ENCODE assay signal across 34 mouse cellular contexts in genomic region chr15:91178656-91179314, GRCm38 (mm10). TPM values are rescaled to one million over a fixed set of nuclear protein-coding genes. Genes with fewer than 3 reads are reported as not detected.
DNase-seq lines count a peak whose midpoint lies in the region; ATAC-seq and TF ChIP-seq lines count a peak whose summit lies in the region.
"Had no signal": no experiment of that assay in that cellular context is flagged by ENCODE, and none has a peak within 500 bp of the region (broad histone marks: within the 10 kb centered on the region; RNA-seq: fewer than 3 reads in every experiment).

No protein-coding gene starts in this region.

- peak; percentile 77 for ATAC-seq in liver, postnatal 0 days
- ATAC-seq in liver, embryonic 12.5 days = no peak
- no peak for ATAC-seq in midbrain, embryonic 11.5 days (ENCODE audit: low FRiP score)
- no peak for ATAC-seq in hindbrain, embryonic 14.5 days (ENCODE audit: low FRiP score)
- ATAC-seq: CD4-positive, CD25-positive, alpha-beta regulatory T cell, adult 4 months; forebrain, embryonic 13.5 days; intestine, embryonic 16.5 days had no signal

- 0 out of 2 replicates have a peak overlapping the region, but pooled peaks have one; percentile 22 for H3K4me2 ChIP-seq in liver, postnatal 0 days (ENCODE audit: low read depth, low read length)
- no peak overlapping the region for H3K4me2 ChIP-seq in liver, embryonic 12.5 days
- no peak overlapping the region for H3K4me2 ChIP-seq in midbrain, embryonic 11.5 days
- H3K4me2 ChIP-seq in hindbrain, embryonic 14.5 days (replicated peaks) = no peak overlapping the region
- H3K4me2 ChIP-seq: forebrain, embryonic 13.5 days; heart, embryonic 15.5 days; hindbrain, embryonic 12.5 days; liver, embryonic 13.5 days; midbrain, embryonic 12.5 days; stomach, embryonic 15.5 days had no signal

- no peaks in the 10 kb centered on the region for H3K27me3 ChIP-seq in liver, postnatal 0 days (ENCODE audit: insufficient read depth, low read length)
- H3K27me3 ChIP-seq in liver, embryonic 12.5 days (replicated peaks) = no peaks in the 10 kb centered on the region
- H3K27me3 ChIP-seq in midbrain, embryonic 11.5 days (ENCODE audit: control insufficient read depth, insufficient read depth, low read length) = no peaks in the 10 kb centered on the region
- H3K27me3 ChIP-seq in midbrain, embryonic 10.5 days (ENCODE audit: low read depth, poor library complexity, severe bottlenecking) = no peaks in the 10 kb centered on the region
- no peaks in the 10 kb centered on the region for H3K27me3 ChIP-seq in hindbrain, embryonic 14.5 days (ENCODE audit: control insufficient read depth, insufficient read depth, low read length)
- H3K27me3 ChIP-seq: forebrain, embryonic 13.5 days; heart, embryonic 15.5 days; hindbrain, embryonic 12.5 days; liver, embryonic 13.5 days; midbrain, embryonic 12.5 days; stomach, embryonic 15.5 days had no signal

- H3K27ac ChIP-seq in liver, postnatal 0 days (ENCODE audit: low read depth) = peak overlapping the region; percentile 85
- H3K27ac ChIP-seq in liver, embryonic 12.5 days = no peak overlapping the region; the same call in 1 of the 2 replicates
- H3K27ac ChIP-seq in midbrain, embryonic 11.5 days (ENCODE audit: low read depth, low read length) = no peak overlapping the region
- no peak overlapping the region for H3K27ac ChIP-seq in midbrain, embryonic 10.5 days (replicated peaks)
- peak overlapping the region; percentile 72 for H3K27ac ChIP-seq in macrophage
- no peak overlapping the region for H3K27ac ChIP-seq in hindbrain, embryonic 14.5 days
- H3K27ac ChIP-seq: forebrain, embryonic 13.5 days; heart, embryonic 10.5 days; heart, embryonic 15.5 days; hindbrain, embryonic 12.5 days; kidney, postnatal 0 days; midbrain, embryonic 12.5 days; stomach, embryonic 15.5 days had no signal

- peaks cover 13% of the 10 kb centered on the region for H3K4me1 ChIP-seq in liver, postnatal 0 days (ENCODE audit: insufficient read depth)
- H3K4me1 ChIP-seq in liver, embryonic 12.5 days = no peaks in the 10 kb centered on the region
- peaks cover 3% of the 10 kb centered on the region; the same call in 1 of the 2 replicates for H3K4me1 ChIP-seq in midbrain, embryonic 11.5 days (ENCODE audit: control insufficient read depth, insufficient read depth, low read length)
- H3K4me1 ChIP-seq in midbrain, embryonic 10.5 days = peaks cover 13% of the 10 kb centered on the region
- no peaks in the 10 kb centered on the region for H3K4me1 ChIP-seq in hindbrain, embryonic 14.5 days (replicated peaks; ENCODE audit: control insufficient read depth, insufficient read depth, low read length)
- H3K4me1 ChIP-seq: heart, embryonic 10.5 days; heart, embryonic 15.5 days; liver, embryonic 13.5 days; stomach, embryonic 15.5 days had no signal

- TF ChIP-seq CTCF in liver, postnatal 0 days (IDR thresholded peaks at IDR 0.05; ENCODE audit: low read depth) = no peak

- no peak overlapping the region for H3K4me3 ChIP-seq in liver, postnatal 0 days (ENCODE audit: low read depth, low read length)
- H3K4me3 ChIP-seq in liver, embryonic 12.5 days = no peak overlapping the region
- no peak overlapping the region for H3K4me3 ChIP-seq in midbrain, embryonic 11.5 days (ENCODE audit: low read depth, low read length)
- no peak overlapping the region for H3K4me3 ChIP-seq in midbrain, embryonic 10.5 days
- no peak overlapping the region for H3K4me3 ChIP-seq in macrophage (ENCODE audit: inconsistent target)
- H3K4me3 ChIP-seq in hindbrain, embryonic 14.5 days (replicated peaks; ENCODE audit: low read length) = no peak overlapping the region
- H3K4me3 ChIP-seq: forebrain, embryonic 13.5 days; heart, embryonic 10.5 days; heart, embryonic 15.5 days; hindbrain, embryonic 12.5 days; liver, embryonic 13.5 days; midbrain, embryonic 12.5 days; stomach, embryonic 15.5 days had no signal

- TF ChIP-seq EP300 in liver, postnatal 0 days (IDR thresholded peaks at IDR 0.05; ENCODE audit: low read depth) = peak; percentile 70

- H3K79me2 ChIP-seq in macrophage (ENCODE audit: inconsistent target) = no peaks in the 10 kb centered on the region

- H3K9ac ChIP-seq in liver, postnatal 0 days (replicated peaks) = no peak overlapping the region
- no peak overlapping the region for H3K9ac ChIP-seq in liver, embryonic 12.5 days
- no peak overlapping the region for H3K9ac ChIP-seq in midbrain, embryonic 11.5 days (ENCODE audit: low read length)
- no peak overlapping the region for H3K9ac ChIP-seq in hindbrain, embryonic 14.5 days
- H3K9ac ChIP-seq: forebrain, embryonic 13.5 days; heart, embryonic 15.5 days; hindbrain, embryonic 12.5 days; liver, embryonic 13.5 days; midbrain, embryonic 12.5 days; stomach, embryonic 15.5 days had no signal

- WGBS in liver, postnatal 0 days (ENCODE audit: insufficient replicate concordance) = 28% methylated on average over 9 of the region's 9 CpGs
- 40% methylated on average over 9 of the region's 9 CpGs for WGBS in liver, embryonic 12.5 days (ENCODE audit: insufficient replicate concordance)
- WGBS in midbrain, embryonic 11.5 days = 89% methylated on average over 9 of the region's 9 CpGs
- WGBS in midbrain, embryonic 10.5 days = 86% methylated on average over 9 of the region's 9 CpGs
- WGBS in macrophage (ENCODE audit: missing documents) = 12% methylated on average over 9 of the region's 9 CpGs
- WGBS in hindbrain, embryonic 14.5 days = 87% methylated on average over 9 of the region's 9 CpGs

- peaks cover 14% of the 10 kb centered on the region for H3K36me3 ChIP-seq in liver, postnatal 0 days (replicated peaks; ENCODE audit: insufficient read depth, low read length)
- H3K36me3 ChIP-seq in liver, embryonic 12.5 days = no peaks in the 10 kb centered on the region
- peaks cover 9% of the 10 kb centered on the region for H3K36me3 ChIP-seq in midbrain, embryonic 11.5 days (ENCODE audit: control insufficient read depth, insufficient read depth, low read length)
- peaks cover 81% of the 10 kb centered on the region for H3K36me3 ChIP-seq in midbrain, embryonic 10.5 days
- no peaks in the 10 kb centered on the region for H3K36me3 ChIP-seq in macrophage (ENCODE audit: inconsistent target)
- H3K36me3 ChIP-seq in hindbrain, embryonic 14.5 days (replicated peaks; ENCODE audit: control insufficient read depth, insufficient read depth) = no peaks in the 10 kb centered on the region
- H3K36me3 ChIP-seq: heart, embryonic 10.5 days; heart, embryonic 15.5 days; hindbrain, embryonic 12.5 days; liver, embryonic 13.5 days; stomach, embryonic 15.5 days had no signal

- H3K9me3 ChIP-seq in liver, postnatal 0 days (ENCODE audit: low read length) = no peaks in the 10 kb centered on the region
- no peaks in the 10 kb centered on the region for H3K9me3 ChIP-seq in liver, embryonic 12.5 days (replicated peaks)
- H3K9me3 ChIP-seq in midbrain, embryonic 11.5 days (ENCODE audit: control insufficient read depth, low read length) = no peaks in the 10 kb centered on the region
- H3K9me3 ChIP-seq in midbrain, embryonic 10.5 days (replicated peaks) = no peaks in the 10 kb centered on the region
- no peaks in the 10 kb centered on the region for H3K9me3 ChIP-seq in hindbrain, embryonic 14.5 days (ENCODE audit: control insufficient read depth, low read length)
- H3K9me3 ChIP-seq: forebrain, embryonic 13.5 days; heart, embryonic 10.5 days; heart, embryonic 15.5 days; hindbrain, embryonic 12.5 days; liver, embryonic 13.5 days; midbrain, embryonic 12.5 days; stomach, embryonic 15.5 days had no signal

- no peak for DNase-seq in liver, postnatal 0 days
- DNase-seq in midbrain, embryonic 11.5 days (ENCODE audit: low spot score, missing footprints) = peak; percentile 69
- no peak for DNase-seq in midbrain, embryonic 10.5 days (ENCODE audit: low spot score)
- no peak for DNase-seq in layer of hippocampus, adult 9-10 months (ENCODE audit: low spot score)
- no peak for DNase-seq in T-cell, adult 2 months (ENCODE audit: low spot score)
- DNase-seq in hindbrain, embryonic 14.5 days (ENCODE audit: low spot score) = no peak
- DNase-seq: adrenal gland, postnatal 25 days; cerebellum, adult 2 months; cerebellum, postnatal 14 days; gastrocnemius, postnatal 10 days; kidney, adult 8-10 months; layer of hippocampus, adult 9-11 months; liver, embryonic 13.5 days; lung, postnatal 4 days; right cerebral cortex, postnatal 25 days had no signal

RNA-seq across cellular contexts. Expression of gene Abcd2, which starts 12.8 kb away (rescaled TPM):
- 49.7 and 55.2 TPM in 2 replicates for polyA plus RNA-seq in liver, postnatal 0 days (2015; fragmentation: Nextera tagmentation; extraction: Ambion mirVana)
- polyA plus RNA-seq in liver, embryonic 12.5 days (2016; fragmentation: Nextera tagmentation; extraction: Ambion mirVana) = 1.7 and 1.9 TPM in 2 replicates
- 32.5 and 36.2 TPM in 2 replicates for polyA plus RNA-seq in midbrain, embryonic 11.5 days (2014; fragmentation: Nextera tagmentation; extraction: Ambion mirVana)
- polyA plus RNA-seq in midbrain, embryonic 10.5 days (2016; fragmentation: Nextera tagmentation; extraction: Ambion mirVana) = 24.8 and 30.2 TPM in 2 replicates
- total RNA-seq in macrophage (2018; cell fraction: chromatin; rRNA removed) = 10 to 100 TPM in 4 of 26 experiments, 1 to 10 TPM in 14, under 1 TPM in 6, not detected in 2; 0.25 to 25.9 (median 4.7) TPM
- 10 to 100 TPM in 8 of 26 experiments, 1 to 10 TPM in 18; 1.0 to 14.2 (median 4.3) TPM for total RNA-seq in macrophage (2018; cell fraction: cytosol; rRNA removed)
- total RNA-seq in macrophage (2018; cell fraction: nucleus; rRNA removed) = 10 to 100 TPM in 2 of 26 experiments, 1 to 10 TPM in 24; 1.0 to 27.8 (median 3.2) TPM
- polyA plus RNA-seq in macrophage (2018) = 4.1 to 12.9 TPM (median 10.1 TPM) in 3 replicates
- polyA plus RNA-seq in hindbrain, embryonic 14.5 days (2014; fragmentation: Nextera tagmentation; extraction: Ambion mirVana) = 7.0 and 7.6 TPM in 2 replicates

RNA-seq across cellular contexts. Expression of gene CN725425, which starts 20.5 kb away (rescaled TPM):
- 0.07 TPM in 1 of 2 replicates, not detected in the other for polyA plus RNA-seq in liver, postnatal 0 days (2015; fragmentation: Nextera tagmentation; extraction: Ambion mirVana)
- polyA plus RNA-seq in liver, embryonic 12.5 days (2016; fragmentation: Nextera tagmentation; extraction: Ambion mirVana) = not detected in 2 replicates
- polyA plus RNA-seq in midbrain, embryonic 11.5 days (2014; fragmentation: Nextera tagmentation; extraction: Ambion mirVana) = not detected in 2 replicates
- polyA plus RNA-seq in midbrain, embryonic 10.5 days (2016; fragmentation: Nextera tagmentation; extraction: Ambion mirVana) = not detected in 2 replicates
- total RNA-seq in macrophage (2018; cell fraction: chromatin; rRNA removed) = not detected
- total RNA-seq in macrophage (2018; cell fraction: cytosol; rRNA removed) = not detected
- total RNA-seq in macrophage (2018; cell fraction: nucleus; rRNA removed) = not detected
- not detected in 3 replicates for polyA plus RNA-seq in macrophage (2018)
- polyA plus RNA-seq in hindbrain, embryonic 14.5 days (2014; fragmentation: Nextera tagmentation; extraction: Ambion mirVana) = 0.14 TPM in 1 of 2 replicates, not detected in the other
- total RNA-seq: adrenal gland, adult 18-20 months; adrenal gland, postnatal 25 days had no signal
- polyA plus RNA-seq: brain, embryonic 14.5 days; CD4-positive, CD25-positive, alpha-beta regulatory T cell, adult 4 months; embryonic facial prominence, embryonic 11.5 days; forebrain, embryonic 13.5 days; gonadal fat pad, adult 2 months; heart, embryonic 15.5 days; hindbrain, embryonic 12.5 days; intestine, embryonic 16.5 days; kidney, postnatal 0 days; large intestine, adult 2 months; limb, embryonic 11.5 days; liver, embryonic 13.5 days; midbrain, embryonic 12.5 days; neural tube, embryonic 14.5 days; stomach, embryonic 15.5 days; urinary bladder, adult 2 months had no signal

Comparison
In these comparisons a context has a peak if more than half of its experiments do, and no peak if none do; other contexts are left out.
1. H3K27ac ChIP-seq: peak in liver, postnatal 0 days (single experiment) and macrophage (single experiment); none in liver, embryonic 12.5 days (single experiment), midbrain, embryonic 11.5 days (single experiment), midbrain, embryonic 10.5 days (single experiment) and hindbrain, embryonic 14.5 days (single experiment).